Mouse (Mus musculus): ENCODE measurements around the gene Ino80d.

Ino80d gene

DNA sequence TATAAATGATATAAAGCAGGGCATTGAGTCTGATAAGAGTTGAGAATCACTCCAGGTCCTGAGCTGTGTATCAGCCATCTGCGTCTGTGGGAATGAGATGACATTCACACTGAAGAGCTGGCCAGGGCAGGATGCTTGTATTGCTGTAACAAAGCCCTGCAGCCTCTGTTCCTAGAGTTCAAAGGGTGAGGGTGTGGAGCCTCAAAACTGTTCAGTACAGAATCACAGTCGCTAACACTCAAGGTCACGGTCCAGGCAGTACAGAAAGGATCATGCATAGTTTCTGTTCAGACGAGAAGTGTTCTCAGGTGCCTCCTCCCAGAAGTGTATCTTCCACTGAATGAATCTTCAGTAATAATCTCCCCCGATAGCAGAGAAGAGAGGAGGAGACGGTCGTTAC is 203.0 kb downstream of the Ino80d start:
- no peak for DNase-seq (ENCODE audit: low spot score)

DNA sequence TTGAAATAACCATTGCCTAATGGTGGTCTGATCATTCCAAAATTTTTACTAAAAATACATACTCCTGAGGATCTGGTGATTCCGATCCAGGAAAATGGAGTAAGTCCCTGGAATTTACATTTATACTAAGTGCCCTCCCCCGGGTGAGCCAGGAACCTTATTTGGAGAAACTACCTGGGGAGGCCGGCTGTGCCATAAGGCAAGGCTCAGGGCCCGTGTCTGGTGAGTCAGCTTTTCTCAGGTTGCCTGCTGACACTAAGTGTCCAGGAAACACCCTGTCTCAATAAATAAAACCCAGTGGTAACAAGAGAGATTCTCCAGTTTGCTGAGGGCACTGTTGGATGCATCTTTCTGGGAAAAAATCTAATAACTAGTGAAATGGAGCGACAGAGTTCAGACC is 205.3 kb downstream of the Ino80d start:
- no peak for DNase-seq (ENCODE audit: low spot score)

DNA sequence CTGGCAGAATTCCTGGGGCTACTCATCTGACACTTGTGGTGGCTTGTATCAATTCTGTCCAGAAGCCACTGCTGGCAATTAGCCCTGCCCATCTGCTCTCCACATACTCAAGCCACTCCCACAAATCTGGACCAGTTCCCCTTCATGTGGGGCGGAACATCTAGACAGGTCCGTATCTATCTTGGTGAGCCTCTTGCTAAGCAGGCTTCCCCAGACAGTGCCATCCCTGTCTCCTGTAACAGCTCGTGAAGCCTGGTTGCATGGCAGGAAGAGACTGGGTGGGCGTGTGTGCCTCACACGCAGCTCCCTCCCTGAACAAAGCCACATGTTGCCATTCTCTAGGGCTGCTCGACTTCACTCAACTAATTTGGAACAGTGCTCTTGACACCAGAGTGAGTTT is 206.0 kb downstream of the Ino80d start:
- DNase-seq (ENCODE audit: low spot score), result no peak
